Mouse (Mus musculus) kidney, adult 2 months (tissue): ENCODE measurements around the gene 2310057M21Rik. TPM values are rescaled to one million over a fixed set of nuclear protein-coding genes. Genes with fewer than 3 reads are reported as not detected.

ENCODE experiments used
- DNase-seq: peaks from one replicate; pipeline ENCODE4 v3.0.0; 2021
- H3K27ac ChIP-seq: fragments of 200-500 bp; 2 replicates; pipeline ENCODE4 v1.5.1; 2012; ENCODE audit warnings: low read depth, low read length, control low read depth, inconsistent platforms; ENCODE audit not compliant: insufficient read depth
- H3K27me3 ChIP-seq: fragments of 200-500 bp; replicated peaks from 2 replicates; pipeline ENCODE4 v1.6.1; 2012; ENCODE audit warnings: mild to moderate bottlenecking, moderate library complexity, low read length, inconsistent platforms; ENCODE audit not compliant: control insufficient read depth, insufficient read depth
- H3K36me3 ChIP-seq: fragments of 200-500 bp; 2 replicates; pipeline ENCODE4 v1.6.1; 2012; ENCODE audit warnings: mild to moderate bottlenecking, moderate library complexity, low read length, inconsistent platforms; ENCODE audit not compliant: control insufficient read depth, insufficient read depth
- H3K4me1 ChIP-seq: fragments of 200-500 bp; 2 replicates; pipeline ENCODE4 v1.6.1; 2011; ENCODE audit warnings: low read length; ENCODE audit not compliant: control insufficient read depth, insufficient read depth
- H3K4me3 ChIP-seq: fragments of 200-500 bp; 2 replicates; pipeline ENCODE4 v1.5.1; 2011; ENCODE audit warnings: mild to moderate bottlenecking, low read depth, low read length, control low read depth; ENCODE audit not compliant: insufficient read depth
- CTCF ChIP-seq: fragments of 200-500 bp; conservative IDR thresholded peaks from 2 replicates; pipeline ENCODE4 v1.5.1; 2011; ENCODE audit warnings: low read depth, mild to moderate bottlenecking, control low read depth, low read length, moderate library complexity, mixed read lengths; ENCODE audit not compliant: insufficient read depth, insufficient read length
- POLR2A ChIP-seq: fragments of 200-500 bp; IDR thresholded peaks from one replicate; pipeline ENCODE4 v1.6.1; 2011; ENCODE audit warnings: low read depth, low read length, control low read depth
- WGBS: fragments of 180-500 bp; shearing (Covaris S2); methylation state at CpG from one replicate; pipeline ENCODE4 v1.1.7; 2018; 5-methylcytosine and 5-hydroxymethylcytosine counted together
- polyA plus RNA-seq: library from polyadenylated mRNA; depleted of rRNA; stranded (reverse); fragments of >200 nt; gene quantifications from 2 replicates; pipeline ENCODE4 v1.2.3, GENCODE M21; 2012; rRNA removed

2310057M21Rik gene
- polyA plus RNA-seq, 1 experiment, result 6.0 TPM

DNA sequence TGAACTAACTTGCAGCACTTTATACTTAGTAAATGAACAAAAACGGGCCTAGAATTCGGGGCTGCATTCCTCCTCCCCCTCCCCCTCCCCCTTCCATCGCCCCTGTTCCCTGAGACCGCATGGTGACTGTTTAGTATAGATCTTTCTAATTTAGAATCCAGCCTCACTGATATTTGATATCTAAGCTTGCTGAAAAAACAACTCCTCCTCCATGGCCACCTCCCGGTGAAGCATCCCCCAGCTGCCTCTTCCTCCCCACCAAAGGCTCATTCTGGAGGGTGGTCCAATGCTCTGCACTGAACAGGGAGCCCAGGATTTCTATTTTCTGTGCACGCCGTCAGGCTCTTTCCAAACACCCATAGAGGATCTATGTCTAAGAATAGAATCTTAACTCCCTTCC, 44.2 kb downstream of the 2310057M21Rik start:
- no peak for DNase-seq
- 30% methylated on average over 6 of the region's 7 CpGs for WGBS
- no peak overlapping the region for H3K4me3 ChIP-seq
- H3K27ac ChIP-seq, result no peak overlapping the region
- no peaks in the 10 kb centered on the region for H3K36me3 ChIP-seq
- no peaks in the 10 kb centered on the region for H3K4me1 ChIP-seq
- H3K27me3 ChIP-seq, result no peaks in the 10 kb centered on the region; the same call in 1 of the 2 replicates
- TF ChIP-seq CTCF (no peak), POLR2A (no peak)

DNA sequence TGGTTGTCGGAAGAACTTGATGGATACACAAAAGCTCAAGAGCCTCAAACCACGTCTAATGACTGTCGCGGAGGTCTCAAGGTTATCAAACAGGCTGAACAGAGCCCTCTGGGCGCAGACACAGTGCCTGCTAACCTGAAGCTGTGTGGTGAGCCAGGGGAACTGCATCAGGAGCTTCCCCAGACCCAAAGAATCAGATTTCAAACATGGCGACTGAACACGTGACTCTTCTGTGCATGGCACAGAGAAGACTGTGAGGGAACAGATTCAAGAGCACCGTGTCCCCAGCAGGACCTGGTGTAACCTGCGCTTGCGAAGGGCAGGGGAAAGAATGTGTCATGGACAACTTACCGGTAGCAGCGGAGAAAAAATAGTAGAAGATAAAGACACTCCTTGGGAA, 45.0 kb downstream of the 2310057M21Rik start:
- Histone ChIP-seq H3K4me3 (no peak overlapping the region), H3K4me1 (no peaks in the 10 kb centered on the region), H3K27ac (no peak overlapping the region), H3K27me3 (no peaks in the 10 kb centered on the region; the same call in 1 of the 2 replicates), H3K36me3 (no peaks in the 10 kb centered on the region)
- TF ChIP-seq POLR2A, result no peak
- TF ChIP-seq CTCF, result no peak
- DNase-seq, result no peak
- 77% methylated on average over 12 of the region's 12 CpGs for WGBS

- Histone ChIP-seq H3K4me1 (no peaks in the 10 kb centered on the region), H3K27ac (no peak overlapping the region), H3K27me3 (no peaks in the 10 kb centered on the region; the same call in 1 of the 2 replicates), H3K36me3 (no peaks in the 10 kb centered on the region), H3K4me3 (no peak overlapping the region)
- 57% methylated on average over 7 of the region's 7 CpGs for WGBS
- TF ChIP-seq CTCF (no peak), POLR2A (no peak)
- DNase-seq, result no peak
These were observed 48.1 kb downstream of the 2310057M21Rik start for GRCm38 (mm10) chr7:131314493-131314892.

DNA sequence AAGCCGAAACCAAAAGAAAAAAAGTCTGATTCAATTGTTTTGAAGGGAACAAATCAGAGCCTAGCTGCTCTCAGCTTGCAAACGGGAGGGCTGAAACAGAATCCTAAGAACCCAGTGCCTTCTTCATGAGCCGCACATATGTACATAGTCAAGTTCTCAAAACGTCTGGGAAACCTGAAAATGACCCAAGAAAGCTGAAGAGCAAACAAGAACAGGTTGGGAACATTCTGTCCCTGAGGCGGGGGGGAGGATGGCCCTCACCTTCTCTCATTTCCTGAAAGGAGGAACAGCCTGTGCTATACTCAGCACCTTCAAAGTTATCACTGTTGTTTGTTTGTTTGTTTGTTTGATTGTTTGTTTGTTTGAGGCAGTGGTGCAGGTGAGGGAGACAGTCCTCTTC, 55.8 kb downstream of the 2310057M21Rik start:
- Histone ChIP-seq H3K4me3 (no peak overlapping the region), H3K36me3 (no peaks in the 10 kb centered on the region), H3K27me3 (no peaks in the 10 kb centered on the region), H3K27ac (no peak overlapping the region), H3K4me1 (no peaks in the 10 kb centered on the region)
- TF ChIP-seq POLR2A, result no peak
- TF ChIP-seq CTCF, result no peak
- whole genome bisulfite sequencing, result 66% methylated on average over 5 of the region's 5 CpGs
- no peak for DNase-seq

DNA sequence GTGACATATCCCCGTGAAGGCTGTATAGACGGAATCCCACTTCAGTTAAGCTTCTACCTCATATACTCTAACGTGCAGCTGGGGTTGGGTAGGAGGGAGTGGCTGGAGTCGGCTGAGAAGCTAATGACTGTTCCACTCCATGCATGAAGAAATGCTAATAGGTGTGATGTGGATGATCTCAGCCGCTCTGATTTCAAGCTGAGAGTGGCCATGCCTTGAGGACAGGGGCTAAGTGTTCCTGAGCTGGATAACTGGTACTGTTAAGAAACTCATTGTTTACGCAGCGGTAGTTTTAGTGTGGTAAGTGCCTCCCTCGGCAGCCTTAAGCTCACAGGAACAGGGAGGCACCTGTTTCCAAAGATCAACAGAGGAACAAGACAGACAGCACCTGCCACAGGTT, 59.2 kb downstream of the 2310057M21Rik start:
- DNase-seq, result no peak

DNA sequence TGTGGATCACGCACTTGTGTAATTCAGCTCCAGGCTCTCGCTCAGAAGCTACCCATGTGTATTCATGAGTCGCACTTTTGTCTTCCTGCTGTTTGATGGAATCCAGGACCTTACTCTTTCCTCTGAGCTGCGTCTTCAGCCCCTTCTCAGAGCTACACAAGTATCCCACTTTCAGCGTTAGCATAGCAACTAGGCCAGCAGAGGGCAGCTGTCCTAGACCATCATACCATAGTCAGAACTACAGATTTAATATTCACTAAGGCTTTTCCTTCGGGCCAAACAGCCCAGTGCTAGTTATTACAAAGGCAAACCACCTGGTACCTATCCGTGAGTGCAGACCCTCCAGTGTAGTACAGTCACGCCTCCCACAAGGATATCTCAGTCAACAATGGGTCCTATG, 65.4 kb downstream of the 2310057M21Rik start:
- no peak for TF ChIP-seq POLR2A
- TF ChIP-seq CTCF, result no peak
- 76% methylated on average over 8 of the region's 8 CpGs for WGBS
- H3K4me3 ChIP-seq, result no peak overlapping the region
- H3K4me1 ChIP-seq, result no peaks in the 10 kb centered on the region
- H3K36me3 ChIP-seq, result no peaks in the 10 kb centered on the region
- H3K27ac ChIP-seq, result no peak overlapping the region
- no peaks in the 10 kb centered on the region for H3K27me3 ChIP-seq
- DNase-seq, result no peak

More for the DNA sequence above, 59.2 kb downstream of the 2310057M21Rik start:
- no peak overlapping the region for H3K27ac ChIP-seq
- WGBS, result 48% methylated on average over 8 of the region's 8 CpGs
- no peak for TF ChIP-seq POLR2A
- no peak for TF ChIP-seq CTCF
- H3K4me3 ChIP-seq, result no peak overlapping the region
- H3K4me1 ChIP-seq, result no peaks in the 10 kb centered on the region
- H3K36me3 ChIP-seq, result no peaks in the 10 kb centered on the region
- H3K27me3 ChIP-seq, result no peaks in the 10 kb centered on the region

Other genes with a start within 250 kb of the 2310057M21Rik start
- gene 4933402N03Rik, start 216.4 kb downstream of the 2310057M21Rik start, polyA plus RNA-seq, result not detected in 2 replicates
- not detected in 2 replicates for gene 5430419D17Rik, start 188.4 kb downstream of the 2310057M21Rik start, polyA plus RNA-seq
- 0.06 TPM in 1 of 2 replicates, not detected in the other for gene Cuzd1, start 40.5 kb downstream of the 2310057M21Rik start, polyA plus RNA-seq
- not detected in 2 replicates for gene Fam24b, start 33.2 kb downstream of the 2310057M21Rik start, polyA plus RNA-seq
- not detected in 2 replicates for gene Fam24a, start 28.9 kb downstream of the 2310057M21Rik start, polyA plus RNA-seq
- gene Pstk, start 8.4 kb upstream of the 2310057M21Rik start, polyA plus RNA-seq, result 40.9 and 45.9 TPM in 2 replicates
- gene Ikzf5, start 47.8 kb upstream of the 2310057M21Rik start, polyA plus RNA-seq, result 7.5 and 10.3 TPM in 2 replicates
- 23.2 and 30.9 TPM in 2 replicates for gene Acadsb, start 47.8 kb upstream of the 2310057M21Rik start, polyA plus RNA-seq
- 0.23 and 0.29 TPM in 2 replicates for gene Hmx3, start 180.1 kb upstream of the 2310057M21Rik start, polyA plus RNA-seq
- 8.6 and 8.8 TPM in 2 replicates for gene Hmx2, start 186.0 kb upstream of the 2310057M21Rik start, polyA plus RNA-seq
- 50.4 and 51.2 TPM in 2 replicates for gene Bub3, start 197.5 kb upstream of the 2310057M21Rik start, polyA plus RNA-seq